Mouse (Mus musculus): ENCODE data around the gene Ckmt2. TPM values are rescaled to one million over a fixed set of nuclear protein-coding genes. Genes with fewer than 3 reads are reported as not detected.

The Ckmt2 gene
- polyA plus RNA-seq, 1 experiment from 2014 or later = not detected

GRCm38 (mm10) chr13:91877996-91878395 is 1.3 kb upstream of the Ckmt2 start:
- WGBS = 92% methylated on average over 3 of the region's 3 CpGs
- Histone ChIP-seq H3K27ac (replicated peaks; ENCODE audit: low read depth, low read length) (no peak overlapping the region), H3K4me2 (ENCODE audit: low read length) (no peak overlapping the region)

DNA sequence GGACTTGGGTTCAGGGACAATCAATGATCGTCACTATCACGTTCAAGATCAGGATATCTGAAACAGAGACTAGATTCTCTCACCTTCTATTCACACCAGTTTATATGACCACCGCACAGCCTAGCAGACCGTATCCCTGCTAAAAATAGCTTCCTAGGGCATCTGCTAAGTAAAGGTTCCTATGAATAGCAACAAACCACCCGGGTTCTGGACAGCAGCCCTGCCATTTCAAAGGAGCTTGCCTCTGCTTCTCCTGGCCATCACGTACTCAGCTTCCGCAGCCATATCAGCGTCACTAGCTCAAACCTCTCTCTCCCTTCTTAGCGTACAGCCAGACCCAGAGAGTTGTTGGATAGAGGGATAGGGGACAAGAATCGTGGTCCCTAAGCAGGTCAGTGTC is 665 bp upstream of the Ckmt2 start:
- H3K9ac ChIP-seq (replicated peaks; ENCODE audit: low read length) = no peak overlapping the region
- H3K4me2 ChIP-seq (ENCODE audit: low read length) = no peak overlapping the region
- 92% methylated on average over 10 of the region's 10 CpGs for WGBS
- H3K4me1 ChIP-seq (ENCODE audit: control insufficient read depth, insufficient read depth, low read length) = no peaks in the 10 kb centered on the region
- no peak overlapping the region for H3K4me3 ChIP-seq (replicated peaks; ENCODE audit: low read depth, low read length)
- no peaks in the 10 kb centered on the region for H3K27me3 ChIP-seq (ENCODE audit: control insufficient read depth, insufficient read depth, low read length)
- ATAC-seq (ENCODE audit: low FRiP score, low TSS enrichment) (no peak), DNase-seq (no peak)
- no peaks in the 10 kb centered on the region for H3K9me3 ChIP-seq (ENCODE audit: control insufficient read depth, low read length)
- no peak overlapping the region for H3K27ac ChIP-seq (replicated peaks; ENCODE audit: low read depth, low read length)
- H3K36me3 ChIP-seq (ENCODE audit: control insufficient read depth, insufficient read depth, low read length) = no peaks in the 10 kb centered on the region

More at GRCm38 (mm10) chr13:91877996-91878395, 1.3 kb upstream of the Ckmt2 start:
- Histone ChIP-seq H3K36me3 (ENCODE audit: control insufficient read depth, insufficient read depth, low read length) (no peaks in the 10 kb centered on the region), H3K4me3 (replicated peaks; ENCODE audit: low read depth, low read length) (no peak overlapping the region), H3K9ac (replicated peaks; ENCODE audit: low read length) (no peak overlapping the region), H3K9me3 (ENCODE audit: control insufficient read depth, low read length) (no peaks in the 10 kb centered on the region), H3K27me3 (ENCODE audit: control insufficient read depth, insufficient read depth, low read length) (no peaks in the 10 kb centered on the region), H3K4me1 (ENCODE audit: control insufficient read depth, insufficient read depth, low read length) (no peaks in the 10 kb centered on the region)
- no peak for DNase-seq
- no peak for ATAC-seq (ENCODE audit: low FRiP score, low TSS enrichment)

- no peaks in the 10 kb centered on the region for H3K27me3 ChIP-seq (ENCODE audit: control insufficient read depth, insufficient read depth, low read length)
- H3K4me2 ChIP-seq (ENCODE audit: low read length) = no peak overlapping the region
- no peak for ATAC-seq (ENCODE audit: low FRiP score, low TSS enrichment)
- H3K4me3 ChIP-seq (replicated peaks; ENCODE audit: low read depth, low read length) = no peak overlapping the region
- H3K9ac ChIP-seq (replicated peaks; ENCODE audit: low read length) = no peak overlapping the region
- no peaks in the 10 kb centered on the region for H3K9me3 ChIP-seq (ENCODE audit: control insufficient read depth, low read length)
- no peak for DNase-seq
- no peak overlapping the region for H3K27ac ChIP-seq (replicated peaks; ENCODE audit: low read depth, low read length)
- no peaks in the 10 kb centered on the region for H3K4me1 ChIP-seq (ENCODE audit: control insufficient read depth, insufficient read depth, low read length)
- 49% methylated on average over 2 of the region's 2 CpGs for whole genome bisulfite sequencing
- no peaks in the 10 kb centered on the region for H3K36me3 ChIP-seq (ENCODE audit: control insufficient read depth, insufficient read depth, low read length)
Measured at GRCm38 (mm10) chr13:91875581-91875980, 1.1 kb downstream of the Ckmt2 start.

- no peaks in the 10 kb centered on the region for H3K36me3 ChIP-seq (ENCODE audit: control insufficient read depth, insufficient read depth, low read length)
- H3K9me3 ChIP-seq (ENCODE audit: control insufficient read depth, low read length) = no peaks in the 10 kb centered on the region
- no peak overlapping the region for H3K4me3 ChIP-seq (replicated peaks; ENCODE audit: low read depth, low read length)
- DNase-seq (no peak), ATAC-seq (ENCODE audit: low FRiP score, low TSS enrichment) (no peak)
- H3K4me1 ChIP-seq (ENCODE audit: control insufficient read depth, insufficient read depth, low read length) = no peaks in the 10 kb centered on the region
- H3K27me3 ChIP-seq (ENCODE audit: control insufficient read depth, insufficient read depth, low read length) = no peaks in the 10 kb centered on the region
- no peak overlapping the region for H3K4me2 ChIP-seq (ENCODE audit: low read length)
- no peak overlapping the region for H3K9ac ChIP-seq (replicated peaks; ENCODE audit: low read length)
- 94% methylated on average over 7 of the region's 7 CpGs for WGBS
- no peak overlapping the region for H3K27ac ChIP-seq (replicated peaks; ENCODE audit: low read depth, low read length)
Measured at GRCm38 (mm10) chr13:91874565-91874964, 2.1 kb downstream of the Ckmt2 start.

DNA sequence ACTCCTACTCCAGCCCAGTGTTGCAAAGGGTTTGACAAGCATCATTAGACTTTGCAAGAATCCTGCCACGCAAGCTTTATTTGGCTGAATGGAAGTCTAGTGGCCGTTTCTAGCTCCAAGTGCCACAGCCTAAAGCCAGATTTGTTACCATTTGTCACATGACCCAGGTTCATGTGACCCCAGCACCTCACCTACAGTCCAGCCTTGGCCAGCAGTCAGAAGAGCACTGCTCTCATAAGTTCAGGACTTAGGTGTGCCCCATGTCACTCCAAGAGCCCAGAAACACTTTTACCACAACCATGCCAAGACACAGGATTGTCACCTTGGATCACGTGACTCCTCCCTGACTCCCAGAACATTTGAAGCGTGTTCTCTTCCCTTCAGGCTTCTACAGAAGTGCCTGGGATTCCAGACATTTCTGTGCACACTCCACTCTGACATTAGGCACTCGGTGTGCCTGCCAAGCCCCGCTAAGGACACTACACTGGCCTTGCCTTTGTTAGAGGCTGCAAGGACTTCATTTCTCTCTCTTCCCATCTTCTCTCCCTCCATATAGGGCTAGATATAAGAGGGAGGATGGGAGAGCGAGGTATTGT is 2.9 kb downstream of the Ckmt2 start:
- Histone ChIP-seq H3K36me3 (ENCODE audit: control insufficient read depth, insufficient read depth, low read length) (no peaks in the 10 kb centered on the region), H3K27me3 (ENCODE audit: control insufficient read depth, insufficient read depth, low read length) (no peaks in the 10 kb centered on the region), H3K4me3 (replicated peaks; ENCODE audit: low read depth, low read length) (no peak overlapping the region), H3K9me3 (ENCODE audit: control insufficient read depth, low read length) (no peaks in the 10 kb centered on the region), H3K9ac (replicated peaks; ENCODE audit: low read length) (no peak overlapping the region), H3K27ac (replicated peaks; ENCODE audit: low read depth, low read length) (no peak overlapping the region), H3K4me1 (ENCODE audit: control insufficient read depth, insufficient read depth, low read length) (no peaks in the 10 kb centered on the region), H3K4me2 (ENCODE audit: low read length) (no peak overlapping the region)
- 82% methylated on average over 7 of the region's 7 CpGs for WGBS
- DNase-seq (no peak), ATAC-seq (ENCODE audit: low FRiP score, low TSS enrichment) (no peak)

GRCm38 (mm10) chr13:91868577-91868976 is 8.1 kb downstream of the Ckmt2 start:
- Histone ChIP-seq H3K36me3 (ENCODE audit: control insufficient read depth, insufficient read depth, low read length) (no peaks in the 10 kb centered on the region), H3K27ac (replicated peaks; ENCODE audit: low read depth, low read length) (no peak overlapping the region), H3K9ac (replicated peaks; ENCODE audit: low read length) (no peak overlapping the region), H3K9me3 (ENCODE audit: control insufficient read depth, low read length) (no peaks in the 10 kb centered on the region), H3K4me3 (replicated peaks; ENCODE audit: low read depth, low read length) (no peak overlapping the region), H3K4me1 (ENCODE audit: control insufficient read depth, insufficient read depth, low read length) (no peaks in the 10 kb centered on the region), H3K27me3 (ENCODE audit: control insufficient read depth, insufficient read depth, low read length) (no peaks in the 10 kb centered on the region), H3K4me2 (ENCODE audit: low read length) (no peak overlapping the region)
- 78% methylated on average over 1 of the region's 1 CpGs for WGBS
- no peak for ATAC-seq (ENCODE audit: low FRiP score, low TSS enrichment)
- no peak for DNase-seq

- H3K9me3 ChIP-seq (ENCODE audit: control insufficient read depth, low read length) = no peaks in the 10 kb centered on the region
- H3K9ac ChIP-seq (replicated peaks; ENCODE audit: low read length) = no peak overlapping the region
- H3K4me1 ChIP-seq (ENCODE audit: control insufficient read depth, insufficient read depth, low read length) = no peaks in the 10 kb centered on the region
- DNase-seq (no peak), ATAC-seq (ENCODE audit: low FRiP score, low TSS enrichment) (no peak)
- H3K4me3 ChIP-seq (replicated peaks; ENCODE audit: low read depth, low read length) = no peak overlapping the region
- no peaks in the 10 kb centered on the region for H3K27me3 ChIP-seq (ENCODE audit: control insufficient read depth, insufficient read depth, low read length)
- 79% methylated on average over 7 of the region's 7 CpGs for WGBS
- no peak overlapping the region for H3K27ac ChIP-seq (replicated peaks; ENCODE audit: low read depth, low read length)
- H3K36me3 ChIP-seq (ENCODE audit: control insufficient read depth, insufficient read depth, low read length) = no peaks in the 10 kb centered on the region
- no peak overlapping the region for H3K4me2 ChIP-seq (ENCODE audit: low read length)
Measured at GRCm38 (mm10) chr13:91858835-91859234, 17.9 kb downstream of the Ckmt2 start.

GRCm38 (mm10) chr13:91857427-91857826 is 19.3 kb downstream of the Ckmt2 start:
- Histone ChIP-seq H3K4me3 (replicated peaks; ENCODE audit: low read depth, low read length) (no peak overlapping the region), H3K27ac (replicated peaks; ENCODE audit: low read depth, low read length) (no peak overlapping the region), H3K9ac (replicated peaks; ENCODE audit: low read length) (no peak overlapping the region), H3K36me3 (ENCODE audit: control insufficient read depth, insufficient read depth, low read length) (no peaks in the 10 kb centered on the region), H3K4me1 (ENCODE audit: control insufficient read depth, insufficient read depth, low read length) (no peaks in the 10 kb centered on the region), H3K4me2 (ENCODE audit: low read length) (no peak overlapping the region), H3K9me3 (ENCODE audit: control insufficient read depth, low read length) (no peaks in the 10 kb centered on the region), H3K27me3 (ENCODE audit: control insufficient read depth, insufficient read depth, low read length) (no peaks in the 10 kb centered on the region)
- WGBS = 76% methylated on average over 8 of the region's 8 CpGs
- ATAC-seq (ENCODE audit: low FRiP score, low TSS enrichment) = no peak
- DNase-seq = no peak

DNA sequence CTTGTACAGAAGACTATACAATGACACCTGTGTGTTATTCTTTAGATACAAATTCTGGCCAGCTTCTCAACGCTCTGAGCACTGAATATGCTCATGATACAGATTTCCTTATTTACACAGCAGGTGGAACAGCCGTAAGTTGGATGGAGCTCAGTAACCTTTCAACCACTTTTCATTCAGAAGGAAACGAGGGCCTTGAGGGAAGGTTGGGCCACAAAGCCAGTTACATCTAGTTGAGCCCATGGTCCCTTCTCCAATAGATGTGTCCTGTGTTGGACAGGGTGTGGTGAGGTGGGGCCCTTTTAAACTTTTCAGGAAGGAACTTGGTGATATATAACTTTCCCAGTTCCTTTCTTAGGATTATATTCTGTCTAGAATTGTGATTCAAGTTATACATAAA is 22.3 kb downstream of the Ckmt2 start:
- Histone ChIP-seq H3K9ac (replicated peaks; ENCODE audit: low read length) (no peak overlapping the region), H3K4me3 (replicated peaks; ENCODE audit: low read depth, low read length) (no peak overlapping the region), H3K4me2 (ENCODE audit: low read length) (no peak overlapping the region), H3K27me3 (ENCODE audit: control insufficient read depth, insufficient read depth, low read length) (no peaks in the 10 kb centered on the region), H3K27ac (replicated peaks; ENCODE audit: low read depth, low read length) (no peak overlapping the region), H3K9me3 (ENCODE audit: control insufficient read depth, low read length) (no peaks in the 10 kb centered on the region), H3K4me1 (ENCODE audit: control insufficient read depth, insufficient read depth, low read length) (no peaks in the 10 kb centered on the region), H3K36me3 (ENCODE audit: control insufficient read depth, insufficient read depth, low read length) (no peaks in the 10 kb centered on the region)
- ATAC-seq (ENCODE audit: low FRiP score, low TSS enrichment) (no peak), DNase-seq (no peak)
- WGBS = 85% methylated on average over 3 of the region's 3 CpGs

All from midbrain, embryonic 14.5 days (tissue).